Mouse (Mus musculus) forebrain, postnatal 0 days (tissue): ENCODE measurements around the gene Tenm4. TPM values are rescaled to one million over a fixed set of nuclear protein-coding genes. Genes with fewer than 3 reads are reported as not detected.

Experiments used
- ATAC-seq: fragments of 200-750 bp; cut with Nextera tagmentation; 2 replicates; pipeline ENCODE4 v1.8.0; 2017; ENCODE audit warnings: mild to moderate bottlenecking, moderate library complexity
- DNase-seq: peaks from one replicate; pipeline ENCODE4 v3.0.0-alpha.2; 2015
- H3K27ac ChIP-seq: fragments of 300-500 bp; sonication (generic); 2 replicates; pipeline ENCODE4 v1.5.1; 2014; ENCODE audit warnings: low read depth, mild to moderate bottlenecking, antibody characterized with exemption, low read length, moderate library complexity, mixed read lengths
- H3K27me3 ChIP-seq: fragments of 300-500 bp; sonication (generic); 2 replicates; pipeline ENCODE4 v1.6.1; 2014; ENCODE audit warnings: mild to moderate bottlenecking, low read length, mixed read lengths; ENCODE audit not compliant: insufficient read depth
- H3K36me3 ChIP-seq: fragments of 300-500 bp; sonication (generic); 2 replicates; pipeline ENCODE4 v1.6.1; 2014; ENCODE audit warnings: mild to moderate bottlenecking, moderate library complexity; ENCODE audit not compliant: insufficient read depth
- H3K4me1 ChIP-seq: fragments of 300-500 bp; sonication (generic); 2 replicates; pipeline ENCODE4 v1.6.1; 2014; ENCODE audit warnings: antibody characterized with exemption; ENCODE audit not compliant: insufficient read depth
- H3K4me2 ChIP-seq: fragments of 300-500 bp; sonication (generic); 2 replicates; pipeline ENCODE4 v1.6.1; 2014; ENCODE audit warnings: low read depth, mild to moderate bottlenecking, moderate library complexity
- H3K4me3 ChIP-seq: fragments of 300-500 bp; sonication (generic); 2 replicates; pipeline ENCODE4 v1.5.1; 2014; ENCODE audit warnings: low read depth, low read length, mixed read lengths
- H3K9ac ChIP-seq: fragments of 300-500 bp; sonication (generic); 2 replicates; pipeline ENCODE4 v1.6.1; 2014; ENCODE audit warnings: mild to moderate bottlenecking
- H3K9me3 ChIP-seq: fragments of 300-500 bp; sonication (generic); 2 replicates; pipeline ENCODE4 v1.6.1; 2016; ENCODE audit warnings: low read length
- CTCF ChIP-seq: sonication (generic); IDR thresholded peaks from 2 replicates; pipeline ENCODE4 v1.5.1; 2016; ENCODE audit warnings: antibody characterized with exemption, control low read depth, low read depth
- WGBS: fragments of 180-500 bp; shearing (Covaris S2); extraction: QIAGEN DNeasy Blood & Tissue Kit; methylation state at CpG from one replicate; pipeline ENCODE4 v1.1.7; 2014; 5-methylcytosine and 5-hydroxymethylcytosine counted together
- polyA plus RNA-seq: library from polyadenylated mRNA; unstranded; fragments of >200 nt; fragmentation: Nextera tagmentation; extraction: Ambion mirVana; gene quantifications from 2 replicates; pipeline ENCODE4 v1.2.1, GENCODE M21; 2015
- total RNA-seq: library from RNA; depleted of rRNA; stranded (reverse); fragments of >200 nt; gene quantifications from 2 replicates; pipeline ENCODE4 v1.2.3, GENCODE M21; 2014

Tenm4 gene
- total and polyA plus RNA-seq, 2 experiments from 2014 or later: 50.6 to 69.5 TPM

GRCm38 (mm10) chr7:96799816-96800215 is 628.8 kb downstream of the Tenm4 start:
- no peaks in the 10 kb centered on the region for H3K9me3 ChIP-seq
- TF ChIP-seq CTCF: no peak
- DNase-seq (no peak), ATAC-seq (no peak)
- peaks cover 11% of the 10 kb centered on the region for H3K4me1 ChIP-seq
- no peak overlapping the region for H3K4me3 ChIP-seq
- no peak overlapping the region for H3K9ac ChIP-seq
- 40% methylated on average over 5 of the region's 5 CpGs for WGBS
- no peaks in the 10 kb centered on the region for H3K27me3 ChIP-seq
- H3K4me2 ChIP-seq: no peak overlapping the region
- 0 out of 2 replicates have a peak, but pooled peaks cover under 1% of the 10 kb centered on the region for H3K36me3 ChIP-seq
- no peak overlapping the region for H3K27ac ChIP-seq

- Histone ChIP-seq H3K4me1 (peaks cover 11% of the 10 kb centered on the region), H3K36me3 (0 out of 2 replicates have a peak, but pooled peaks cover 8% of the 10 kb centered on the region), H3K9me3 (no peaks in the 10 kb centered on the region), H3K4me3 (no peak overlapping the region), H3K9ac (no peak overlapping the region), H3K27ac (no peak overlapping the region), H3K4me2 (no peak overlapping the region), H3K27me3 (no peaks in the 10 kb centered on the region)
- TF ChIP-seq CTCF: no peak
- ATAC-seq (no peak), DNase-seq (no peak)
- WGBS: 87% methylated on average over 9 of the region's 9 CpGs
Measured at GRCm38 (mm10) chr7:96801368-96801767, 630.3 kb downstream of the Tenm4 start.

- ATAC-seq: no peak
- WGBS: 91% methylated on average over 3 of the region's 3 CpGs
- peaks cover 10% of the 10 kb centered on the region for H3K4me1 ChIP-seq
Measured at GRCm38 (mm10) chr7:96802216-96802615, 631.2 kb downstream of the Tenm4 start.

GRCm38 (mm10) chr7:96806561-96806960 is 635.5 kb downstream of the Tenm4 start:
- TF ChIP-seq CTCF: no peak
- no peak overlapping the region for H3K27ac ChIP-seq
- 0 out of 2 replicates have a peak, but pooled peaks cover 8% of the 10 kb centered on the region for H3K36me3 ChIP-seq
- H3K9ac ChIP-seq: no peak overlapping the region
- 71% methylated on average over 1 of the region's 1 CpGs for WGBS
- no peaks in the 10 kb centered on the region for H3K9me3 ChIP-seq
- no peaks in the 10 kb centered on the region for H3K4me1 ChIP-seq
- ATAC-seq (no peak), DNase-seq (no peak)
- no peak overlapping the region for H3K4me2 ChIP-seq
- no peak overlapping the region for H3K4me3 ChIP-seq
- no peaks in the 10 kb centered on the region for H3K27me3 ChIP-seq

More at GRCm38 (mm10) chr7:96802216-96802615, 631.2 kb downstream of the Tenm4 start:
- Histone ChIP-seq H3K9ac (no peak overlapping the region), H3K27ac (no peak overlapping the region), H3K4me3 (no peak overlapping the region), H3K9me3 (no peaks in the 10 kb centered on the region), H3K36me3 (0 out of 2 replicates have a peak, but pooled peaks cover 8% of the 10 kb centered on the region), H3K4me2 (no peak overlapping the region), H3K27me3 (no peaks in the 10 kb centered on the region)
- no peak for DNase-seq
- TF ChIP-seq CTCF: no peak

GRCm38 (mm10) chr7:96807281-96808058 is 636.4 kb downstream of the Tenm4 start:
- no peaks in the 10 kb centered on the region for H3K4me1 ChIP-seq
- H3K36me3 ChIP-seq: peaks cover 8% of the 10 kb centered on the region; the same call in 1 of the 2 replicates
- no peaks in the 10 kb centered on the region for H3K27me3 ChIP-seq
- TF ChIP-seq CTCF: no peak
- WGBS: 39% methylated on average over 15 of the region's 15 CpGs
- ATAC-seq: peak; percentile 48; the same call in 1 of the 2 replicates
- H3K27ac ChIP-seq: no peak overlapping the region
- no peaks in the 10 kb centered on the region for H3K9me3 ChIP-seq
- H3K4me2 ChIP-seq: no peak overlapping the region
- H3K4me3 ChIP-seq: no peak overlapping the region
- DNase-seq: no peak
- no peak overlapping the region for H3K9ac ChIP-seq

- no peak overlapping the region for H3K4me3 ChIP-seq
- ATAC-seq (no peak), DNase-seq (no peak)
- H3K4me1 ChIP-seq: no peaks in the 10 kb centered on the region
- H3K9ac ChIP-seq: no peak overlapping the region
- no peak overlapping the region for H3K4me2 ChIP-seq
- WGBS: 55% methylated on average over 7 of the region's 7 CpGs
- no peak overlapping the region for H3K27ac ChIP-seq
- no peaks in the 10 kb centered on the region for H3K27me3 ChIP-seq
- peaks cover 8% of the 10 kb centered on the region; the same call in 1 of the 2 replicates for H3K36me3 ChIP-seq
- TF ChIP-seq CTCF: no peak
- H3K9me3 ChIP-seq: no peaks in the 10 kb centered on the region
Measured at GRCm38 (mm10) chr7:96808059-96808646, 637.1 kb downstream of the Tenm4 start.

- H3K4me1 ChIP-seq: no peaks in the 10 kb centered on the region; the same call in 1 of the 2 replicates
- no peaks in the 10 kb centered on the region for H3K27me3 ChIP-seq
- no peak overlapping the region for H3K4me2 ChIP-seq
- H3K4me3 ChIP-seq: no peak overlapping the region
- no peaks in the 10 kb centered on the region; the same call in 1 of the 2 replicates for H3K36me3 ChIP-seq
- ATAC-seq (peak; percentile 43), DNase-seq (no peak)
- no peaks in the 10 kb centered on the region for H3K9me3 ChIP-seq
- no peak for TF ChIP-seq CTCF
- H3K9ac ChIP-seq: no peak overlapping the region
- H3K27ac ChIP-seq: no peak overlapping the region
- 66% methylated on average over 11 of the region's 11 CpGs for WGBS
Measured at GRCm38 (mm10) chr7:96811691-96812090, 640.6 kb downstream of the Tenm4 start.
